Mouse (Mus musculus) cerebellum, postnatal 10 days (tissue): ENCODE measurements at regions not wholly inside any gene's neighbourhood (a gene's known extent, or its start where the extent isn't known, plus 50 kb on each side); places are given as distances from the start of the nearest gene placed in this dataset.

Experiments
- DNase-seq, 2 experiments: peaks; one replicate each; pipeline ENCODE4 v3.0.0; 2021; ENCODE audit warnings: mixed read lengths in 2 of 2

- no peak for DNase-seq
Measured at GRCm38 (mm10) chr6:65224723-65225122, 80.0 kb upstream of the Hpgds start.

DNA sequence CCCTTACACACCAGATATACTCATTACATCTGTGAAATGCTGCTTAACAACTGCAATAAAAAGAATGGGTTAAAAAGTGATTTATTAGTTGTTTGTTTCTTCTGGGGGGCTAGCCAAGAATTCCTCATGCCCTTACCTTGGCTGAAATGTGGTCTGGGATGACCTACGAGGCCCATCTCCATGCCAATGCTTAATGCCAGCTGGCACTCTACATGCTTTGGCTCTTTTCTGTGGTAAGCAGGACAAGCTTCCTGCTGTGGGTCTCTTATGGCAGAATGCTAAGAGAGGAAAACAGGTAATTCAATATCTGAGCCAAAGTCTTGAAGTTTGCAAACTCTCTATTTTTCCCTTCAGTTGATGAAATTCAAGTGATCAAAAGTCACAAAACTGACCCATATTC lies 117.9 kb upstream of the Hpgds start:
- DNase-seq = peak; percentile 76 to 79

DNA sequence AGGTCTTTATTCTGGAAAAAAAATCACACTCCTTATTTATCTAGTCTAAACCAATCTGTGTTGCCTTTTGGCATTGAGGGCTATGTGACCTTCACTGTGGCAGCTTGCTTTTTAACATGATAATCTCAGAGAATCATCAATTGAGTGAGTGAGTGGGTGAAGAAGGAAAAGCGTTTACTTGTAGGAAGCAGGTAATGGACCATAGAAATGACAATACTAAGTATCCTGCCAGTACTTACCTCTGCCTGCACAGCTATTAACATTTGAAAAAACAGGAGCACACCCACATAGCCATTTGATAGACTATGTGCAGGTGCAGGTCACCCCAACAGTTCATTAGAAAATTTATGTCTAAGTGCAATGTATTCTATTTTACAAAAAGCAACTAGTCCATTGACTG lies 110.2 kb upstream of the C130060K24Rik start:
- DNase-seq = no peak

- DNase-seq = no peak
Measured at GRCm38 (mm10) chr6:65310176-65310575, 70.7 kb upstream of the C130060K24Rik start.

DNA sequence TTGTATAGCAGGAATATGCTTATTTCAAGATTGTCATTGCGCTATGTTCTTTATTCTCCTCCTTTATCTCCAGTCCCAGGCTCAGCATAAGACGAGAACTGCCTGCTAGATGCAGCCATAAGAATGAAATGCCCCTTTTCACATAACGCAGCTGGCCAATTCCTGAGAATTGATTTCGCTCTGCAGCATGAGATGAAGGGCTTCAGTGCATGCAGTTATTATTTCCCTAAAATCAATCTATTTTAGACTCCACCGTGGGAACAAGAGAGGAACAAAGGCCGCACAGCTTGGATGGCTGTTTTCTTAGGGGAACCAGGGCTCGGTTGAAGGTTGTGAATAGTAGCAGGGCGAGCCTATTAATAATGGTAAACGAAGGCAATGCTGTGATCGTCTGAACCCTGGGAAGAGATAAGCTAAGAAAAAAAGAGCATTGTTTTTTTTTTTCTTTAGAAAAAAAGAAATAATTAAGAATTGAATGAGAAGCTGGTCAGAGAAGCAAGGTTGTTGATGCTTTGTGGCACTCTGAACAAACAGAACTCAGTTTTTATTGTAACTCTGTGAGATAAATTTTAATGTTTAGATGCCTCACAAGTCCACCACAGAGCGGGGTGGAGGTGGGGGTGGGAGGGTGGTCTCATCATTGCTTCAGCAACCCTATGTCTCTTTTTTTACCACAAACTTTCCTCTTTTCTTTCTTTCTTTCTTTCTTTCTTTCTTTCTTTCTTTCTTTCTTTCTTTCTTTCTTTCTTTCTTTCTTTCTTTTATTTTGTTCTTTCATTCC lies 69.9 kb upstream of the C130060K24Rik start:
- no peak for DNase-seq

DNA sequence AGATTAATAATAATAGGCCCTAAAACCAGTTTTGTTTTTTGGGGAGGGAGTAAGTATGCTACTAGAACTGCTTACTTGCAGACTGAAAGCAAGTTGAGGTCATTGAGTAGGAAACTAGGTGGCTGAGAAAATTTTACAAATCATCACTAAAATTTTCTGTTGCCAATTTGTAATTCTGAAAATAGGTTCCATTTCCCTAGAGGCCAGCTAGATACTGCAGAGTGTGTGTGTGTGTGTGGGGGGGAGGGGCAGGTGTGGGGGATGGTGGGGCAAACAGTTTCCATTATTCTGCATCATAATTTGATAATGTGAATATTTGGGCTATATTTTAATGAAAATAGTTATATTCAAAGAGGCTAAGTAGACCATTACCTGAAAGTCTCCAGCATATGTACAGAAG lies 69.1 kb upstream of the C130060K24Rik start:
- no peak for DNase-seq
